Mouse (Mus musculus) left cerebral cortex, postnatal 14 days (tissue): ENCODE measurements at regions not wholly inside any gene's neighbourhood (a gene's known extent, or its start where the extent isn't known, plus 50 kb on each side); places are given as distances from the start of the nearest gene placed in this dataset.
A peak's percentile ranks its signal among the peaks of the same experiment; 100 is the strongest.

Source experiments
- DNase-seq, 2 experiments: peaks; one replicate each; pipeline ENCODE4 v3.0.0; 2021 to 2022; ENCODE audit warnings: low spot score in 2 of 2, mixed read lengths in 1 of 2
- intact Hi-C: fragments of 180-260 bp; cut with DNase I; formaldehyde crosslinking; loops from one replicate; pipeline ENCODE4 v1.15.1; 2025

- DNase-seq: no peak
- intact Hi-C loops: no loop called here
These were observed 273.0 kb downstream of the Basp1 start for GRCm38 (mm10) chr15:25140389-25141181.

GRCm38 (mm10) chr15:25137091-25137490, 276.5 kb downstream of the Basp1 start:
- intact Hi-C loops: no loop called here
- DNase-seq: no peak

- no peak for DNase-seq
- intact Hi-C loops: no loop called here
These were observed 277.9 kb downstream of the Basp1 start for GRCm38 (mm10) chr15:25135471-25136262.

GRCm38 (mm10) chr15:25130096-25130495, 283.5 kb downstream of the Basp1 start:
- DNase-seq: no peak
- intact Hi-C loops: no loop called here

- intact Hi-C loops: no loop called here
- no peak for DNase-seq
These were observed 284.0 kb downstream of the Basp1 start for GRCm38 (mm10) chr15:25129572-25129971.

GRCm38 (mm10) chr15:25120441-25120840, 293.1 kb downstream of the Basp1 start:
- peak in 1 of 2 experiments; percentile 14 for DNase-seq
- intact Hi-C loops: no loop called here

- intact Hi-C loops: no loop called here
- no peak for DNase-seq
These were observed 295.6 kb downstream of the Basp1 start for GRCm38 (mm10) chr15:25117980-25118379.

GRCm38 (mm10) chr15:25102727-25103126, 310.8 kb downstream of the Basp1 start:
- intact Hi-C loops: no loop called here
- no peak for DNase-seq

- intact Hi-C loops: no loop called here
- DNase-seq: no peak
These were observed 319.8 kb downstream of the Basp1 start for GRCm38 (mm10) chr15:25093758-25094157.

- intact Hi-C loops: no loop called here
- no peak for DNase-seq
These were observed 343.9 kb downstream of the Basp1 start for GRCm38 (mm10) chr15:25069701-25070100.

- intact Hi-C loops: no loop called here
- DNase-seq: no peak
These were observed 354.2 kb downstream of the Basp1 start for GRCm38 (mm10) chr15:25059347-25059746.

GRCm38 (mm10) chr15:25047875-25048274, 365.7 kb downstream of the Basp1 start:
- peak; percentile 30 to 54 for DNase-seq
- intact Hi-C loops: loop anchor here (5.0 kb wide), 1 partner anchor 364 kb away; the partner anchor contains the start of gene Basp1

- intact Hi-C loops: loop anchor here (5.0 kb wide), 1 partner anchor 366 kb away; the partner anchor contains the start of gene Basp1
These were observed 366.9 kb downstream of the Basp1 start for GRCm38 (mm10) chr15:25046514-25047138.

GRCm38 (mm10) chr15:25036231-25036630, 377.3 kb downstream of the Basp1 start:
- no peak for DNase-seq

More at GRCm38 (mm10) chr15:25046514-25047138, 366.9 kb downstream of the Basp1 start:
- no peak for DNase-seq

GRCm38 (mm10) chr15:25027865-25028264, 385.7 kb downstream of the Basp1 start:
- intact Hi-C loops: loop anchor here (5.0 kb wide), 2 partner anchors 334 to 384 kb away; partner anchors contain the start of gene Basp1
- DNase-seq: no peak

More at GRCm38 (mm10) chr15:25036231-25036630, 377.3 kb downstream of the Basp1 start:
- intact Hi-C loops: loop anchor here (10.0 kb wide), 2 partner anchors 189 to 311 kb away; no protein-coding TSS in a partner anchor

- intact Hi-C loops: loop anchor here (5.0 kb wide), 2 partner anchors 335 to 385 kb away; partner anchors contain the start of gene Basp1
- DNase-seq: peak; percentile 47 to 59
These were observed 386.6 kb downstream of the Basp1 start for GRCm38 (mm10) chr15:25026786-25027461.

- intact Hi-C loops: loop anchor here (5.0 kb wide), 2 partner anchors 336 to 386 kb away; partner anchors contain the start of gene Basp1
- DNase-seq: no peak
These were observed 387.2 kb downstream of the Basp1 start for GRCm38 (mm10) chr15:25026351-25026750.

GRCm38 (mm10) chr15:25020916-25021315, 392.6 kb downstream of the Basp1 start:
- DNase-seq: no peak
- intact Hi-C loops: no loop called here

- intact Hi-C loops: no loop called here
- peak; percentile 48 to 83 for DNase-seq
These were observed 394.1 kb downstream of the Basp1 start for GRCm38 (mm10) chr15:25019352-25019941.
